Mouse (Mus musculus) limb, embryonic 15.5 days (tissue): ENCODE data around the gene Pde4b. TPM values are rescaled to one million over a fixed set of nuclear protein-coding genes. Genes with fewer than 3 reads are reported as not detected.

Experiments
- ATAC-seq: fragments of 200-750 bp; cut with Nextera tagmentation; 2 replicates; pipeline ENCODE4 v1.8.0; 2017; ENCODE audit warnings: low read depth, moderate TSS enrichment; ENCODE audit not compliant: insufficient number of reproducible peaks, low FRiP score, low TSS enrichment
- H3K27ac ChIP-seq: fragments of 300-500 bp; sonication (generic); 2 replicates; pipeline ENCODE4 v1.5.1; 2015; ENCODE audit warnings: moderate library complexity, mild to moderate bottlenecking, inconsistent platforms
- H3K27me3 ChIP-seq: fragments of 300-500 bp; sonication (generic); 2 replicates; pipeline ENCODE4 v1.6.1; 2015; ENCODE audit warnings: inconsistent platforms
- H3K36me3 ChIP-seq: fragments of 300-500 bp; sonication (generic); 2 replicates; pipeline ENCODE4 v1.6.1; 2015; ENCODE audit warnings: inconsistent platforms
- H3K4me1 ChIP-seq: fragments of 300-500 bp; sonication (generic); 2 replicates; pipeline ENCODE4 v1.6.1; 2015; ENCODE audit warnings: inconsistent platforms
- H3K4me2 ChIP-seq: fragments of 300-500 bp; sonication (generic); 2 replicates; pipeline ENCODE4 v1.6.1; 2015; ENCODE audit warnings: mild to moderate bottlenecking, inconsistent platforms
- H3K4me3 ChIP-seq: fragments of 300-500 bp; sonication (generic); 2 replicates; pipeline ENCODE4 v1.5.1; 2015; ENCODE audit warnings: mild to moderate bottlenecking, inconsistent platforms
- H3K9ac ChIP-seq: fragments of 300-500 bp; sonication (generic); 2 replicates; pipeline ENCODE4 v1.6.1; 2015; ENCODE audit warnings: inconsistent platforms
- H3K9me3 ChIP-seq: fragments of 300-500 bp; sonication (generic); 2 replicates; pipeline ENCODE4 v1.6.1; 2016; ENCODE audit warnings: inconsistent platforms
- WGBS: fragments of 180-500 bp; shearing (Covaris S2); methylation state at CpG from one replicate; pipeline ENCODE4 v1.1.7; 2015; 5-methylcytosine and 5-hydroxymethylcytosine counted together
- polyA plus RNA-seq: library from polyadenylated mRNA; unstranded; fragments of >200 nt; fragmentation: Nextera tagmentation; extraction: Ambion mirVana; gene quantifications from 2 replicates; pipeline ENCODE4 v1.2.1, GENCODE M21; 2015

Gene Pde4b
- polyA plus RNA-seq, 1 experiment from 2014 or later: 20.1 TPM

- no peak overlapping the region for H3K4me3 ChIP-seq
- no peaks in the 10 kb centered on the region for H3K36me3 ChIP-seq
- no peaks in the 10 kb centered on the region for H3K27me3 ChIP-seq
- 57% methylated on average over 8 of the region's 8 CpGs for WGBS
- ATAC-seq: no peak
- H3K27ac ChIP-seq: no peak overlapping the region
- H3K9ac ChIP-seq: no peak overlapping the region
- no peak overlapping the region for H3K4me2 ChIP-seq
- 0 out of 2 replicates have a peak, but pooled peaks cover 3% of the 10 kb centered on the region for H3K4me1 ChIP-seq
- H3K9me3 ChIP-seq: no peaks in the 10 kb centered on the region
These were observed 433.4 kb downstream of the Pde4b start for GRCm38 (mm10) chr4:102520669-102521261.

- Histone ChIP-seq H3K9me3 (no peaks in the 10 kb centered on the region), H3K27ac (no peak overlapping the region), H3K4me3 (no peak overlapping the region), H3K9ac (no peak overlapping the region), H3K4me1 (0 out of 2 replicates have a peak, but pooled peaks cover 2% of the 10 kb centered on the region), H3K4me2 (no peak overlapping the region), H3K36me3 (no peaks in the 10 kb centered on the region), H3K27me3 (no peaks in the 10 kb centered on the region)
- 58% methylated on average over 6 of the region's 6 CpGs for WGBS
- no peak for ATAC-seq
These were observed 434.1 kb downstream of the Pde4b start for GRCm38 (mm10) chr4:102521434-102521833.

- no peaks in the 10 kb centered on the region for H3K27me3 ChIP-seq
- peaks cover 8% of the 10 kb centered on the region; the same call in 1 of the 2 replicates for H3K4me1 ChIP-seq
- H3K36me3 ChIP-seq: no peaks in the 10 kb centered on the region
- ATAC-seq: no peak
- no peak overlapping the region for H3K4me2 ChIP-seq
- WGBS: 47% methylated on average over 7 of the region's 7 CpGs
- H3K27ac ChIP-seq: no peak overlapping the region
- no peaks in the 10 kb centered on the region for H3K9me3 ChIP-seq
- no peak overlapping the region for H3K4me3 ChIP-seq
- H3K9ac ChIP-seq: no peak overlapping the region
These were observed 440.0 kb downstream of the Pde4b start for GRCm38 (mm10) chr4:102527361-102527760.

- H3K4me2 ChIP-seq: no peak overlapping the region
- H3K27ac ChIP-seq: no peak overlapping the region
- 59% methylated on average over 4 of the region's 4 CpGs for WGBS
- H3K4me3 ChIP-seq: no peak overlapping the region
- no peak overlapping the region for H3K9ac ChIP-seq
- no peak for ATAC-seq
- H3K27me3 ChIP-seq: no peaks in the 10 kb centered on the region
- peaks cover 15% of the 10 kb centered on the region for H3K4me1 ChIP-seq
- H3K9me3 ChIP-seq: no peaks in the 10 kb centered on the region
- H3K36me3 ChIP-seq: no peaks in the 10 kb centered on the region
These were observed 443.5 kb downstream of the Pde4b start for GRCm38 (mm10) chr4:102530797-102531196.

GRCm38 (mm10) chr4:102531729-102532128, 444.4 kb downstream of the Pde4b start:
- no peak overlapping the region for H3K9ac ChIP-seq
- no peaks in the 10 kb centered on the region for H3K9me3 ChIP-seq
- no peak overlapping the region for H3K27ac ChIP-seq
- no peak overlapping the region for H3K4me2 ChIP-seq
- H3K36me3 ChIP-seq: no peaks in the 10 kb centered on the region
- peaks cover 15% of the 10 kb centered on the region for H3K4me1 ChIP-seq
- H3K27me3 ChIP-seq: no peaks in the 10 kb centered on the region
- no peak for ATAC-seq
- 54% methylated on average over 4 of the region's 4 CpGs for WGBS
- H3K4me3 ChIP-seq: no peak overlapping the region

- Histone ChIP-seq H3K4me3 (no peak overlapping the region), H3K4me1 (peaks cover 7% of the 10 kb centered on the region; the same call in 1 of the 2 replicates), H3K27me3 (no peaks in the 10 kb centered on the region), H3K4me2 (no peak overlapping the region), H3K9ac (no peak overlapping the region), H3K9me3 (no peaks in the 10 kb centered on the region), H3K27ac (peak overlapping the region; percentile 8; the same call in 1 of the 2 replicates), H3K36me3 (no peaks in the 10 kb centered on the region)
- WGBS: 37% methylated on average over 8 of the region's 8 CpGs
- no peak for ATAC-seq
These were observed 446.1 kb downstream of the Pde4b start for GRCm38 (mm10) chr4:102533183-102534048.

GRCm38 (mm10) chr4:102534049-102534730, 446.8 kb downstream of the Pde4b start:
- 65% methylated on average over 5 of the region's 5 CpGs for WGBS

GRCm38 (mm10) chr4:102535886-102536285, 448.5 kb downstream of the Pde4b start:
- H3K4me1 ChIP-seq: peaks cover 7% of the 10 kb centered on the region; the same call in 1 of the 2 replicates
- no peak overlapping the region for H3K9ac ChIP-seq
- ATAC-seq: no peak
- no peak overlapping the region for H3K27ac ChIP-seq
- H3K36me3 ChIP-seq: no peaks in the 10 kb centered on the region
- 61% methylated on average over 3 of the region's 3 CpGs for WGBS
- H3K4me3 ChIP-seq: no peak overlapping the region
- no peaks in the 10 kb centered on the region for H3K9me3 ChIP-seq
- H3K27me3 ChIP-seq: no peaks in the 10 kb centered on the region
- no peak overlapping the region for H3K4me2 ChIP-seq

More at GRCm38 (mm10) chr4:102534049-102534730, 446.8 kb downstream of the Pde4b start:
- peak overlapping the region; percentile 8; the same call in 1 of the 2 replicates for H3K27ac ChIP-seq
- no peak for ATAC-seq
- peaks cover 7% of the 10 kb centered on the region; the same call in 1 of the 2 replicates for H3K4me1 ChIP-seq
- H3K4me2 ChIP-seq: no peak overlapping the region
- no peak overlapping the region for H3K4me3 ChIP-seq
- no peaks in the 10 kb centered on the region for H3K27me3 ChIP-seq
- H3K9me3 ChIP-seq: no peaks in the 10 kb centered on the region
- H3K9ac ChIP-seq: no peak overlapping the region
- H3K36me3 ChIP-seq: no peaks in the 10 kb centered on the region

GRCm38 (mm10) chr4:102538266-102538665, 450.9 kb downstream of the Pde4b start:
- no peak for ATAC-seq
- WGBS: 69% methylated on average over 1 of the region's 1 CpGs
- no peak overlapping the region for H3K9ac ChIP-seq
- peaks cover 7% of the 10 kb centered on the region; the same call in 1 of the 2 replicates for H3K4me1 ChIP-seq
- H3K36me3 ChIP-seq: no peaks in the 10 kb centered on the region
- H3K4me2 ChIP-seq: no peak overlapping the region
- H3K27me3 ChIP-seq: no peaks in the 10 kb centered on the region
- no peak overlapping the region for H3K27ac ChIP-seq
- no peak overlapping the region for H3K4me3 ChIP-seq
- no peaks in the 10 kb centered on the region for H3K9me3 ChIP-seq

- Histone ChIP-seq H3K4me1 (peaks cover 3% of the 10 kb centered on the region; the same call in 1 of the 2 replicates), H3K27me3 (no peaks in the 10 kb centered on the region), H3K4me3 (no peak overlapping the region), H3K4me2 (no peak overlapping the region), H3K27ac (no peak overlapping the region), H3K9ac (no peak overlapping the region), H3K36me3 (no peaks in the 10 kb centered on the region), H3K9me3 (no peaks in the 10 kb centered on the region)
- WGBS: 70% methylated on average over 2 of the region's 2 CpGs
- no peak for ATAC-seq
These were observed 451.4 kb downstream of the Pde4b start for GRCm38 (mm10) chr4:102538793-102539192.

- ATAC-seq: no peak
- no peak overlapping the region for H3K4me2 ChIP-seq
- H3K27ac ChIP-seq: no peak overlapping the region
- H3K36me3 ChIP-seq: no peaks in the 10 kb centered on the region
- H3K27me3 ChIP-seq: no peaks in the 10 kb centered on the region
- no peak overlapping the region for H3K9ac ChIP-seq
- H3K9me3 ChIP-seq: no peaks in the 10 kb centered on the region
- WGBS: 66% methylated on average over 5 of the region's 5 CpGs
- no peaks in the 10 kb centered on the region for H3K4me1 ChIP-seq
- no peak overlapping the region for H3K4me3 ChIP-seq
These were observed 452.3 kb downstream of the Pde4b start for GRCm38 (mm10) chr4:102539598-102540180.
